Mouse (Mus musculus): ENCODE measurements around the gene Fam206a.

Fam206a gene

GRCm38 (mm10) chr4:56844911-56845310 lies 42.8 kb downstream of the Fam206a start:
- no peak for DNase-seq (ENCODE audit: low read depth)

DNA sequence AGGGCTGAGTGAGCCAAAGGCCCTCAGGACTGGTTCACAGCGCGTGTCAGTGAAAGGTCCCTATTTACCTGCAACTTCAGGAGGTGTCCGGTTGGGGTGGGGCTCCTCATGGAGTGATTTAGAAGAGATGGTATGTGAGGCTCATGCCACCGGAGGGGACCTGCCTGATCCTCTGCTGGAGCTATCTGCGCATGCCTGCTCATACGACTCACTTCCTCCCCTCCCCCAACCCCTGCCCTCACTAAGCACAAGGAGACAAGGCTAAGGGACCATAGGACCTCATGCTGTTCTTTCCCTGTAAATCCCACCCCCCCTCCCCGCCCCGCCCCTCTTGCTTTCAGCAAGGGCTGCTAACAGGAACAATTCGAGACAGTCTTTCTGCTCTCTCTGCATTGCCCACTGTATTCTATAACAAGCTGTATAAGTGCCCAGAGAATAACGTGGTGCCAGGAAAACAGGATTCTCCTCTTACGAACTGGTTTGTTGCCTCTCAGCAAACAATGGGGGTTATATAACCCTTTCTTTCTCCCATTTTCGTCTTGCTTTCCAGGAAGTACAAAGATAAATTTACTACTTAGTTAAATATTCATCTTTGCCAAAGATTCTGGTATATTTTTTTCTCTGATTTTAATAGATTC lies 43.9 kb downstream of the Fam206a start:
- no peak for DNase-seq (ENCODE audit: low read depth)

DNA sequence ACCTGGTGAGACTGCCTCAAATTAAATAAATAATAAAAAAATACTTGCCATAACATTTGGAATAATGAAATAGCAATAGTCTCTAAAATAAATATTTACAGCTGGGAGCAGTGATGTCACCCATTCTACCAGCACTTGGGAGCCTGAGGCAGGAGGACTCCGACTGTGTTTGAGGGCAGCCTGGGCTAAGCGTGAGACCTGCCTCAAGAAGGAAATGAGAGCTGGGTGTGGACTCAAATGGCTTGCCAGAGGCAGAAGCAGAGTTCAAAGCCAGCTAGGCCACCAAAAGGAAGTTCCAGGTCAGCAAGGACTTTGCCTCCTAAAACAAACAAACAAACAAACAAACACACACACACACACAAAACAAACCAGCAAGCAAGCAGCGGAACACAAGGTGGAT lies 45.3 kb downstream of the Fam206a start:
- DNase-seq (ENCODE audit: low read depth): no peak

- no peak for DNase-seq (ENCODE audit: low read depth)
Measured at GRCm38 (mm10) chr4:56848044-56848443, 45.9 kb downstream of the Fam206a start.

DNA sequence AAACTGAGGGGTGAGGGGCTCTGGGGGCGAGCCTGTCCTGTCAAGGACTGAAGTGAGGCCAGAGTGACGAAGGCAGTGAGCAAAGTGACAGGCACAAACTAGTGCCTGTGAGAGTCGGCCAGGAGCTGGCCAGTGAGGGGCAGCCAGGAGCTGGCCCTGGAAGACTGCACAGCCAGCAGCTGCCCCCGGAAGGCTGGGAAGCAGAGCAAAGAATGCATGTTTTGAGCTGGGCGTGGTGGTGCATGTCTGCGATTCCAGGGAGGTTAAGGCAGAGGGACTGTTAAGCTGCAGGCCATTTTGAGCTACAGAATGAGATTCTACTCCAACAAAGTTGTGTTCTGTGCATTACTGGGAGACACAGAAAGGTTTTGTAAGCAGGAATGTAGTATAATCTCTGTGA lies 48.6 kb downstream of the Fam206a start:
- DNase-seq (ENCODE audit: low read depth): no peak

DNA sequence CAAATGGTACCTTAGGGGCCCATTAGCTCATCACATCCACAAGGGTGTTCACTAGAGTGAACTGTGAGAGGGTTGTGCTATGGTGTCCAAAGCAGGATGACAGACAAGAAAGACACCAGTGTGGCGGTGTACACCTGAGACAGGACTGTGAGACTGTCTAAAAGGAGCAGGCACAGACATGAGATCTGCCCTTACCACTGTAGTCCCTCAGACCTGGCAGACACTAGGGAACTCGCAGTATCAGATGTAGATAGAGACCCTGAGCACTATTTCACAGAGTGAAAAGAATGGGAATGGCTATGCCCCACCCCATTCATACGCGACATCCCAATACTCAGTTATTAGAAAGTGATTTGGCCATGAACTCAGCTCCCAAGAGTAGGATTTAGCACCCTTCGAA lies 53.8 kb downstream of the Fam206a start:
- DNase-seq (ENCODE audit: low read depth): no peak

DNA sequence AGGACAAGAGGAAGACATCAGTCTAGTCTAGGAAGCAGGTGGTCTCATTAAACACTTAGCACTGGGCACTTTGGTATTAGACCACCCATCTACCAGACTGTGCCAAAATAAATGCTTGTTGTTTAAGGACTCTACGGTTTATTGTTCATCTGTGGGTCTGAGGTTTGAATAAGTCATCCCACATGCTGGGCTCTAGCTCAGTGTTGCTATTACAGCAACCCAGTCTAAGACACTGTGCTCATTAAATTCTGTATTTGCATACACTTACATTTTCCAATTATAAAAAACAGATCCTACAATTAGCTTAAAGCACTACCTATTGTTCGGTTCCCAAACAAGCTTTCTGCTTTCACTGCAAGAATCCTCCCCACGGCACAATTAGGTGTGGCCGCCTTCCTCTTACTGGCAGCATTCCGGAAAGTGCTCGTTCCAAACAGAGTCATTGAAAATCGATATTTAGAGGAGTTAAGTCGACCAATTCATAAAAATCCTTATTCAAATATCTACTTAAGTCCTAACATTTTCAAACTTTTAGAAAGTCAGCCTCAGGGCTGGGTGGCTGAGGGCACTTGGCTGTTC lies 54.3 kb downstream of the Fam206a start:
- no peak for DNase-seq (ENCODE audit: low read depth)

DNA sequence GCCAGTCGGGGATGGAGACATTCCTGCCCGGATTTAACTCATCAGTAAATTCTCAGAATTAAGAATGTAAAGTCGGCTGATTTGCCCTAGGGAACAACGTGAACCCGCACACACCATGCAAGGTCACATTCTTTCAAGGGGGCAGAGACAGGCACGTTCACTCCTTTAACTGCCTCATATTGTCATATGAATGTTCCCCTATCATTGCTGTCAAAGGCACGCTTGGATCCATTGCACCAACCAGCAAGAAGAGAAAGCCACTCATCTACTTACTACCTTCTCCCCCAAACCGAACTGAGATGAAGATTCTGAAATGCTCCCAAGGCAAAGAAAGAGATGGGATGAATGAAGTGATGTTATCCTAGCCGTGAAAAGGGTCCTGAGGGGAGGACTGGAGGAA lies 56.6 kb downstream of the Fam206a start:
- no peak for DNase-seq (ENCODE audit: low read depth)
